Mouse (Mus musculus) ES-E14 (cell line): ENCODE data around the gene Hk1.

Experiments
- CHD2 ChIP-seq: IDR thresholded peaks from 2 replicates; pipeline ENCODE4 v1.6.1; 2014; ENCODE audit warnings: mild to moderate bottlenecking, low read depth, low read length, inconsistent platforms
- MAFK ChIP-seq: IDR thresholded peaks from 2 replicates; pipeline ENCODE4 v1.6.1; 2014; ENCODE audit warnings: mild to moderate bottlenecking, low read depth, low read length, inconsistent platforms; ENCODE audit not compliant: insufficient read depth
- ZC3H11A ChIP-seq: IDR thresholded peaks from 2 replicates; pipeline ENCODE4 v1.6.1; 2012; ENCODE audit warnings: low read depth, mild to moderate bottlenecking, inconsistent platforms, low read length, borderline replicate concordance
- ZNF384 ChIP-seq: IDR thresholded peaks from 2 replicates; pipeline ENCODE4 v1.6.1; 2012; ENCODE audit warnings: low read depth, low read length, inconsistent platforms

DNA sequence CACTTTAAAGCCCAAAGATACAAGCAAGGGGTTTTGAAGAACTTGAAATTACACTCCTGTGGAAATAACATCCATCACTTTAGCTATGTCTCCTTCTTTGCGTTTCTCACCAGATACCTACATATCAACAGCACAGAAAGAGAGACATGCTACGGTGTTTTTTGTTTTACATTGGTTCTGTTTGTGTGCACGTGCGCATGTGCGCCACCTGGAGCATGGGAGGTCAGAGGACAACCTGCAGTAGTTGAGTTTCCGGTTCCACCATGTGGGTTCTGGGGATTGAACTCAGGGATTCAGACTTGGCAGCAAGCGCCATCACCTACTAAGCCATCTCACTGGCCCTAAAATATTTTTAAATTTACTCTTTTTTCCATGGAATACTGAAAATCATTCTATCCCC is 20.9 kb downstream of the Hk1 start:
- TF ChIP-seq MAFK (no peak), ZNF384 (no peak), ZC3H11A (no peak), CHD2 (no peak)
